Mouse (Mus musculus) mouse embryonic stem cell (cell line): ENCODE results near the gene Ttc39b.

ENCODE experiments used
- in situ Hi-C, 2 experiments: fragments of 300-500 bp; cut with MboI; formaldehyde crosslinking; loops; 1 replicate in 1 of 2; 3 replicates in 1 of 2; pipeline ENCODE4 v1.14.3; 2019 to 2020; ENCODE audit warnings: low sequenced_read_pairs in 2 of 2, low pct_unique_long_range_greater_than_20kb in 1 of 2, mixed read lengths in 1 of 2; ENCODE audit not compliant: unreplicated experiment in 1 of 2

Gene Ttc39b

DNA sequence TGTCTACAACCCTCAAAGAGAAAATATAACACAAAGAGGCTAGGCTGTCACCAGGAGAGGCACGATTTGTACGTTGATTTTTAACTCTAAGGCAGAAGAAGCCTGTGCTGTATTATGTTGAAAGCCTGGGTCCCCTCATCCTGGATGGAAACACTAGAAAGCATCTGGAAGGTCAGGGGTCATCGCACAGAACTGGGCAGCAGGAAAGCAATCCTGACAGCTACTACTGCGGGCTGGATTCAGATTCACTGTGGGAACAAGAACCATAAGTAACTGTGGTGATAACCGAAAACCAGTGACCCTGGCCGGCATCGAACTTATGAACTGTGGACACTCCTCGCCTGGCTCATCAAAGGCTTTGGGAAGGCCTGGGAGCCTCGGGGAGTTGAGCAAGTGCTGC, 153.3 kb downstream of the Ttc39b start:
- in situ Hi-C loops, result no loop called here
